Mouse (Mus musculus) G1E (cell line): Measurements from ENCODE around the gene Arcn1.

Experiments used
- CTCF ChIP-seq: IDR thresholded peaks from 2 replicates; pipeline ENCODE4 v1.5.1; 2012; ENCODE audit warnings: low read depth, low read length, inconsistent platforms, mixed read lengths
- GATA1 ChIP-seq: IDR thresholded peaks from 2 replicates; pipeline ENCODE4 v1.6.1; 2012; ENCODE audit warnings: borderline replicate concordance, low read length, inconsistent platforms, mixed read lengths

DNA sequence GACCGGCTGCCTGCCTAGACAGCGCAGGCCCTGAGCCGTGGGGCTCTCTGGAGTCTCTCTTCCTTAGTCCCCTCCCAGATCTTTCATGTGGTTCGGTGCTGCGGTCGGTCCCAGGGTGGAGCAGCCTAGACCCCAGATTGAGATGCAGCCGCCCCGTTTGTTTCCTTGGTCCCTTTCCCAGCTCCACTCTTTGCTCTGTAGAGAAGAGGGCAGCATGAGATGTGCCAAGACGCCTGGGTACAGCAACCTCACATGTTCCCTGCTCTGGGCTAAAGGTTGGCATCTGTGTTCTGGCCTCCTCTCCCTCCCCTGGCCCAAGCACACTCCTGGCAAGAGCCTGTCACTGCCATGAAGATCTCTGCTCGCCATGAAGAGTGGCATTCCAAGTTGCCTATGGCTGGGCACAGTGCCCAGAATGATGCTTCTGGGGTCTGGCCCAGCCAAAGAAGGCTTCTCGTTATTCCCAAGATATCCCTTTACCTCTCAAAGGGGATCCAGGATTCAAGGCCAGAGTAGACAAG lies 44.1 kb downstream of the Arcn1 start:
- TF ChIP-seq CTCF (no peak), GATA1 (no peak)
